In genomic region chr10:70520143-70521131, GRCm38 (mm10) we compare ENCODE assay signal across 8 mouse cellular contexts.
A peak's percentile ranks its signal among the peaks of the same experiment; 100 is the strongest.
DNase-seq lines count a peak whose midpoint lies in the region; ATAC-seq lines count a peak whose summit lies in the region.

No protein-coding gene starts in this region.

- peak overlapping the region; percentile 71 for H3K4me2 ChIP-seq in liver, embryonic 11.5 days
- H3K4me2 ChIP-seq in intestine, embryonic 14.5 days (ENCODE audit: low read length), result peak overlapping the region; percentile 90

- WGBS in liver, embryonic 11.5 days, result 2% methylated on average over 38 of the region's 38 CpGs
- WGBS in intestine, embryonic 14.5 days, result 1% methylated on average over 38 of the region's 38 CpGs

- peak; percentile 39 for DNase-seq in liver, embryonic 11.5 days (ENCODE audit: low spot score)
- DNase-seq in liver, result no peak
- peak; percentile 81 for DNase-seq in embryo, embryonic 10.5 days (ENCODE audit: low spot score)
- DNase-seq in gastrocnemius, postnatal 14 days, result peak; percentile 36
- DNase-seq in intestine, embryonic 14.5 days (ENCODE audit: low spot score), result peak; percentile 73
- peak; percentile 25 for DNase-seq in lung, postnatal 36 days
- peak; percentile 45 to 60 for DNase-seq in right cerebral cortex, postnatal 36 days (ENCODE audit: low spot score in 2 of 2)
- no peak for DNase-seq in spleen, postnatal 14 days (ENCODE audit: low spot score in 2 of 2)

- H3K27ac ChIP-seq in liver, embryonic 11.5 days (ENCODE audit: low read depth, low read length), result no peak overlapping the region
- no peak overlapping the region; the same call in 1 of the 2 replicates for H3K27ac ChIP-seq in intestine, embryonic 14.5 days (ENCODE audit: low read depth)

- peak overlapping the region; percentile 42 for H3K4me3 ChIP-seq in liver, embryonic 11.5 days (ENCODE audit: low read depth, low read length)
- peak overlapping the region; percentile 41 for H3K4me3 ChIP-seq in intestine, embryonic 14.5 days (ENCODE audit: low read depth, low read length)

- H3K9ac ChIP-seq in liver, embryonic 11.5 days (ENCODE audit: low read depth, low read length), result no peak overlapping the region
- H3K9ac ChIP-seq in intestine, embryonic 14.5 days (ENCODE audit: low read length), result peak overlapping the region; percentile 30

- no peaks in the 10 kb centered on the region for H3K9me3 ChIP-seq in liver, embryonic 11.5 days (ENCODE audit: control insufficient read depth, low read length)
- H3K9me3 ChIP-seq in intestine, embryonic 14.5 days (ENCODE audit: control insufficient read depth, low read length), result 0 out of 2 replicates have a peak, but pooled peaks cover under 1% of the 10 kb centered on the region

- ATAC-seq in liver, embryonic 11.5 days (replicated peaks; ENCODE audit: low FRiP score), result no peak; the same call in 1 of the 2 replicates
- peak; percentile 62 for ATAC-seq in intestine, embryonic 14.5 days (replicated peaks; ENCODE audit: low FRiP score, low TSS enrichment, low read depth)

- no peaks in the 10 kb centered on the region for H3K4me1 ChIP-seq in liver, embryonic 11.5 days (replicated peaks; ENCODE audit: control insufficient read depth, insufficient read depth, low read length)
- peaks cover 5% of the 10 kb centered on the region; the same call in 1 of the 2 replicates for H3K4me1 ChIP-seq in intestine, embryonic 14.5 days (replicated peaks; ENCODE audit: control insufficient read depth, insufficient read depth, low read length)

- no peaks in the 10 kb centered on the region for H3K36me3 ChIP-seq in liver, embryonic 11.5 days (ENCODE audit: control insufficient read depth, insufficient read depth, low read length)
- no peaks in the 10 kb centered on the region for H3K36me3 ChIP-seq in intestine, embryonic 14.5 days (ENCODE audit: control insufficient read depth, insufficient read depth, low read length)

- intact Hi-C loops in gastrocnemius, postnatal 14 days (cut with DNase I; ENCODE audit: low total_unique reads), result no loop called here

- H3K27me3 ChIP-seq in liver, embryonic 11.5 days (replicated peaks; ENCODE audit: control insufficient read depth, insufficient read depth, low read length), result peaks cover 16% of the 10 kb centered on the region
- H3K27me3 ChIP-seq in intestine, embryonic 14.5 days (replicated peaks; ENCODE audit: control insufficient read depth, insufficient read depth, low read length), result no peaks in the 10 kb centered on the region

Comparison
In these comparisons a context has a peak if more than half of its experiments do, and no peak if none do; other contexts are left out.
1. DNase-seq: peak in liver, embryonic 11.5 days (single experiment), embryo, embryonic 10.5 days (single experiment), gastrocnemius, postnatal 14 days (single experiment), intestine, embryonic 14.5 days (single experiment), lung, postnatal 36 days (single experiment) and right cerebral cortex, postnatal 36 days (2 of 2); none in liver (single experiment) and spleen, postnatal 14 days (0 of 2).